Mouse (Mus musculus): ENCODE measurements around the gene Spesp1. TPM values are rescaled to one million over a fixed set of nuclear protein-coding genes. Genes with fewer than 3 reads are reported as not detected.
A peak's percentile ranks its signal among the peaks of the same experiment; 100 is the strongest.

Gene Spesp1
- polyA plus RNA-seq, 1 experiment: not detected

- TF ChIP-seq USF1 (IDR thresholded peaks at IDR 0.05; ENCODE audit: low read depth): no peak
- TF ChIP-seq TCF12 (IDR thresholded peaks at IDR 0.05; ENCODE audit: insufficient read depth, poor library complexity, severe bottlenecking): no peak
- no peak for TF ChIP-seq MAX (IDR thresholded peaks at IDR 0.05; ENCODE audit: low read depth)
- TF ChIP-seq MYOD1 (IDR thresholded peaks at IDR 0.05; ENCODE audit: control insufficient read depth in 1 of 3, insufficient read length in 2 of 3, low read depth in 2 of 3): no peak
- no peak for TF ChIP-seq E2F4 (IDR thresholded peaks at IDR 0.05; ENCODE audit: insufficient read depth)
- no peak for TF ChIP-seq POLR2AphosphoS2 (IDR thresholded peaks at IDR 0.05; ENCODE audit: insufficient read length, low read depth)
- TF ChIP-seq CEBPB (IDR thresholded peaks at IDR 0.05; ENCODE audit: insufficient read depth, poor library complexity, severe bottlenecking): no peak
- TF ChIP-seq SRF (IDR thresholded peaks at IDR 0.05; ENCODE audit: control insufficient read depth, insufficient read length, low read depth): no peak
- TF ChIP-seq REST (IDR thresholded peaks at IDR 0.05; ENCODE audit: insufficient read depth, insufficient read length): no peak
- TF ChIP-seq MYOG (IDR thresholded peaks at IDR 0.05; ENCODE audit: control insufficient read depth in 1 of 3, insufficient read depth in 1 of 3, insufficient read length in 2 of 3, low read depth in 2 of 3): no peak
- no peak for TF ChIP-seq POLR2A (IDR thresholded peaks at IDR 0.05; ENCODE audit: insufficient read length, low read depth)
- TF ChIP-seq TCF3 (IDR thresholded peaks at IDR 0.05; ENCODE audit: insufficient read length, low read depth): no peak
- Histone ChIP-seq H3K4me2 (ENCODE audit: low read depth) (no peak overlapping the region), H3ac (ENCODE audit: control insufficient read depth, insufficient read length) (no peak overlapping the region), H3K79me2 (ENCODE audit: control insufficient read depth, insufficient read depth) (no peaks in the 10 kb centered on the region), H3K27me3 (ENCODE audit: control insufficient read depth, insufficient read depth, insufficient read length) (peaks cover 3% of the 10 kb centered on the region), H3K4me3 (no peak overlapping the region), H3K36me3 (ENCODE audit: control insufficient read depth, insufficient read depth) (no peaks in the 10 kb centered on the region)
These were observed 52.0 kb downstream of the Spesp1 start for GRCm38 (mm10) chr9:62229985-62230384.

GRCm38 (mm10) chr9:62222481-62222880, 59.5 kb downstream of the Spesp1 start:
- peaks cover 14% of the 10 kb centered on the region for H3K27me3 ChIP-seq (ENCODE audit: control insufficient read depth, insufficient read depth, insufficient read length)
- no peak overlapping the region for H3K4me2 ChIP-seq (ENCODE audit: low read depth)
- H3K79me2 ChIP-seq (ENCODE audit: control insufficient read depth, insufficient read depth): no peaks in the 10 kb centered on the region
- no peak overlapping the region for H3ac ChIP-seq (ENCODE audit: control insufficient read depth, insufficient read length)
- no peaks in the 10 kb centered on the region for H3K36me3 ChIP-seq (ENCODE audit: control insufficient read depth, insufficient read depth)
- TF ChIP-seq MYOG (IDR thresholded peaks at IDR 0.05; ENCODE audit: control insufficient read depth in 1 of 3, insufficient read depth in 1 of 3, insufficient read length in 2 of 3, low read depth in 2 of 3): peak in 1 of 3 experiments; percentile 26
- no peak for TF ChIP-seq TCF12 (IDR thresholded peaks at IDR 0.05; ENCODE audit: insufficient read depth, poor library complexity, severe bottlenecking)
- no peak overlapping the region for H3K4me3 ChIP-seq

- Histone ChIP-seq H3K4me2 (ENCODE audit: low read depth) (no peak overlapping the region), H3ac (ENCODE audit: control insufficient read depth, insufficient read length) (no peak overlapping the region), H3K36me3 (ENCODE audit: control insufficient read depth, insufficient read depth) (no peaks in the 10 kb centered on the region), H3K79me2 (ENCODE audit: control insufficient read depth, insufficient read depth) (no peaks in the 10 kb centered on the region), H3K27me3 (ENCODE audit: control insufficient read depth, insufficient read depth, insufficient read length) (peaks cover 14% of the 10 kb centered on the region), H3K4me3 (no peak overlapping the region)
- TF ChIP-seq SRF (IDR thresholded peaks at IDR 0.05; ENCODE audit: control insufficient read depth, insufficient read length, low read depth) (no peak), POLR2A (IDR thresholded peaks at IDR 0.05; ENCODE audit: insufficient read length, low read depth) (no peak), TCF3 (IDR thresholded peaks at IDR 0.05; ENCODE audit: insufficient read length, low read depth) (no peak), POLR2AphosphoS2 (IDR thresholded peaks at IDR 0.05; ENCODE audit: insufficient read length, low read depth) (no peak), MYOG (IDR thresholded peaks at IDR 0.05; ENCODE audit: control insufficient read depth in 1 of 3, insufficient read depth in 1 of 3, insufficient read length in 2 of 3, low read depth in 2 of 3) (no peak), REST (IDR thresholded peaks at IDR 0.05; ENCODE audit: insufficient read depth, insufficient read length) (no peak), USF1 (IDR thresholded peaks at IDR 0.05; ENCODE audit: low read depth) (no peak), MAX (IDR thresholded peaks at IDR 0.05; ENCODE audit: low read depth) (no peak), TCF12 (IDR thresholded peaks at IDR 0.05; ENCODE audit: insufficient read depth, poor library complexity, severe bottlenecking) (no peak), CEBPB (IDR thresholded peaks at IDR 0.05; ENCODE audit: insufficient read depth, poor library complexity, severe bottlenecking) (no peak), MYOD1 (IDR thresholded peaks at IDR 0.05; ENCODE audit: control insufficient read depth in 1 of 3, insufficient read length in 2 of 3, low read depth in 2 of 3) (no peak), E2F4 (IDR thresholded peaks at IDR 0.05; ENCODE audit: insufficient read depth) (no peak)
These were observed 60.0 kb downstream of the Spesp1 start for GRCm38 (mm10) chr9:62222029-62222428.

Other genes with a start within 250 kb of the Spesp1 start
- gene Glce, start 159.6 kb downstream of the Spesp1 start, polyA plus RNA-seq (2012; fragmentation: generic; extraction: Trizol): 32.0 TPM
- gene Anp32a, start 59.1 kb upstream of the Spesp1 start, polyA plus RNA-seq (2012; fragmentation: generic; extraction: Trizol): 83.9 TPM

All from myocyte (in vitro differentiated cells).